Mouse (Mus musculus): ENCODE measurements at regions not wholly inside any gene's neighbourhood (a gene's known extent, or its start where the extent isn't known, plus 50 kb on each side); places are given as distances from the start of the nearest gene placed in this dataset.

- TF ChIP-seq CTCF (IDR thresholded peaks at IDR 0.05; ENCODE audit: low read depth) (no peak), EP300 (IDR thresholded peaks at IDR 0.05; ENCODE audit: low read depth) (no peak)
Observed at GRCm38 (mm10) chr17:9540156-9540555, 118.3 kb downstream of the Gm17728 start.

Measured in liver, postnatal 0 days (tissue).